Mouse (Mus musculus): Measurements from ENCODE around the gene Got1. TPM values are rescaled to one million over a fixed set of nuclear protein-coding genes. Genes with fewer than 3 reads are reported as not detected.

Got1 gene
- total RNA-seq (2023) = 56.5 TPM

DNA sequence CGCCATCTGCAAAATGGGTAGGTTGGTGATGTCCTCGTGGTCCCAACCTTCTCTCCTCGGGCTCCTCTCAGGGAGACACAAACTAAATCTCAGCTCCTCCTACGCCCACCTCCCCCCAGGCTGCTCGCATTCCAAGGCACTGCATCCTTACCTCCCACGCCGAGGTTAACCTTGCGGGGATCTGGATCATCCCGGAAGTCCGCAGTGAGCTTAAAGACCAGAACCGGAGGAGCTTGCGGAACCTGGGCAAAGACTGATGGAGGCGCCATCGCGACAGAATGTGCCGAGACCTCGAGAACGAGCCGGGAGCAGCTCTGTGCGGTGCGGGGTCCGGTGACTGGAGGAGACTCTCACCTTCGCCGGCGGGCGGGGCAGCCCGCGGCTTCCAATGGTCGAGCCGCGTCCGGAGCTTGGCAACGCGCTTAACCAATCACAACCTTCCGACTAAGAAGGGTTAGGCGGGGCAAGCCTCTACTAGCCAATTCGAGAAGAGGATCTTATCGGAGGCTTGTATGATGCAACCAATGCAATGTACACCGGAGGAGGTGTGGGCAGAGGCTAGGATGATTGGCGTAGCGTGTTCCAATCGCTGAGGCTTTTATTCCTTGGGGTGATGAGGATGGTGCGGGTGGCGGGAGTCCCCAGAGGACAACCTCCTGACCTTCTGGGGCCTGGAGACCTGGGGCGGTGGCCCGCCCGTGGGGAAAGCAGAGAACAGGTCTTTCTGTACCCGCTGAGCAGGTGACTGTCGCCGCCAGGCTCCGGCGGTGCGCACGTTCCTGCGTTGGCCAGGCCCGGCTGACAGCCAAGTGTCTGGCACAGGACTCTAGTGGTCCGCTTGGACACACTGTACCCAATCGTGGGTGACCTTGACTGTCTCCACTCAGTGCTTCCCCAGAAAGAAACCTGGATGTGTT lies at the start of gene Got1:
Gene Got1 (minus strand): TSS at position 419 of the 917 bp plus-strand sequence.

Other genes starting within 250 kb of the Got1 start
- not detected for gene Hpse2, start 136.2 kb downstream of the Got1 start, total RNA-seq (2023)
- not detected for gene Cnnm1, start 84.2 kb downstream of the Got1 start, total RNA-seq (2023)
- gene Nkx2-3, start 87.7 kb upstream of the Got1 start, total RNA-seq (2023) = not detected
- 49.7 TPM for gene Slc25a28, start 150.3 kb upstream of the Got1 start, total RNA-seq (2023)
- gene Entpd7, start 165.1 kb upstream of the Got1 start, total RNA-seq (2023) = 8.6 TPM
- 7.2 TPM for gene Cutc, start 228.4 kb upstream of the Got1 start, total RNA-seq (2023)
- gene Cox15, start 228.4 kb upstream of the Got1 start, total RNA-seq (2023) = 13.2 TPM

All from CD8-positive naive resting alpha-beta T cell, adult 57 days (primary cell).